Mouse (Mus musculus) heart, embryonic 12.5 days (tissue): ENCODE data around the gene Styxl1. TPM values are rescaled to one million over a fixed set of nuclear protein-coding genes. Genes with fewer than 3 reads are reported as not detected.

Source experiments
- ATAC-seq: fragments of 200-750 bp; cut with Nextera tagmentation; 2 replicates; pipeline ENCODE4 v1.8.0; 2017; ENCODE audit warnings: moderate TSS enrichment, moderate library complexity; ENCODE audit not compliant: insufficient number of reproducible peaks, low FRiP score
- H3K27ac ChIP-seq: fragments of 300-500 bp; sonication (generic); 2 replicates; pipeline ENCODE4 v1.5.1; 2016; ENCODE audit warnings: mild to moderate bottlenecking, moderate library complexity; ENCODE audit not compliant: poor library complexity, severe bottlenecking
- H3K27me3 ChIP-seq: fragments of 300-500 bp; sonication (generic); replicated peaks from 2 replicates; pipeline ENCODE4 v1.6.1; 2016; ENCODE audit warnings: mild to moderate bottlenecking, moderate library complexity
- H3K36me3 ChIP-seq: fragments of 300-500 bp; sonication (generic); 2 replicates; pipeline ENCODE4 v1.6.1; 2016; ENCODE audit warnings: mild to moderate bottlenecking, moderate library complexity
- H3K4me1 ChIP-seq: fragments of 300-500 bp; sonication (generic); replicated peaks from 2 replicates; pipeline ENCODE4 v1.6.1; 2016; ENCODE audit warnings: mild to moderate bottlenecking
- H3K4me2 ChIP-seq: fragments of 300-500 bp; sonication (generic); 2 replicates; pipeline ENCODE4 v1.6.1; 2016; ENCODE audit warnings: mild to moderate bottlenecking, moderate library complexity
- H3K4me3 ChIP-seq: fragments of 300-500 bp; sonication (generic); 2 replicates; pipeline ENCODE4 v1.5.1; 2016; ENCODE audit warnings: mild to moderate bottlenecking
- H3K9ac ChIP-seq: fragments of 300-500 bp; sonication (generic); 2 replicates; pipeline ENCODE4 v1.6.1; 2016; ENCODE audit warnings: mild to moderate bottlenecking, moderate library complexity
- H3K9me3 ChIP-seq: fragments of 300-500 bp; sonication (generic); replicated peaks from 2 replicates; pipeline ENCODE4 v1.6.1; 2016; ENCODE audit warnings: mild to moderate bottlenecking, moderate library complexity
- WGBS: fragments of 180-500 bp; shearing (Covaris S2); methylation state at CpG from one replicate; pipeline ENCODE4 v1.1.7; 2016; 5-methylcytosine and 5-hydroxymethylcytosine counted together
- polyA plus RNA-seq: library from polyadenylated mRNA; unstranded; fragments of >200 nt; fragmentation: Nextera tagmentation; extraction: Ambion mirVana; gene quantifications from 2 replicates; pipeline ENCODE4 v1.2.1, GENCODE M21; 2016

Gene Styxl1
- polyA plus RNA-seq, 1 experiment from 2014 or later, result not detected

DNA sequence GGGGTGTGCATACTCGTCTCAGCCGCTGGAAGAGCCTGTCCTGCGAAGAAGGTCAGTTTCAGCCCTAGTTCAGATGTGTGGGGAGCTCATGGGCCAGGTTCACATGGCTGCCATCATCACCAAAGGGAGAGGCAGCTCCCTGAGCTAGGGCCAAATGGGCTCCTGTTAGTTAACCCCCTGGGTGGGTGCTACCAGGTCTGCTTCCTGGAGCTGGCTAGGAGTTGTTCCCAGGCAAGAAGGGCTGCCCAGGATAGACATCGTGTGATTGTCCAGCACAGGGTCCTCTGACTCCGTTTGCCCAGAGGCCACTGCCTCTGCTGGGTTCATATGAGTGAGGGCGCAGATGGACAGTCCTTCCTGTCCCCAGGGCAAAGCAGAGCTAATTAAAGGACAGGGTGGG is 52.2 kb downstream of the Styxl1 start:
- 0 out of 2 replicates have a peak overlapping the region, but pooled peaks have one; percentile 46 for H3K9ac ChIP-seq
- WGBS, result 48% methylated on average over 6 of the region's 6 CpGs
- peak overlapping the region; percentile 49 for H3K4me2 ChIP-seq
- H3K36me3 ChIP-seq, result peaks cover 20% of the 10 kb centered on the region
- no peak for ATAC-seq
- peak overlapping the region; percentile 34; the same call in 1 of the 2 replicates for H3K27ac ChIP-seq
- H3K9me3 ChIP-seq, result no peaks in the 10 kb centered on the region
- no peak overlapping the region for H3K4me3 ChIP-seq
- H3K4me1 ChIP-seq, result peaks cover 59% of the 10 kb centered on the region
- H3K27me3 ChIP-seq, result no peaks in the 10 kb centered on the region

DNA sequence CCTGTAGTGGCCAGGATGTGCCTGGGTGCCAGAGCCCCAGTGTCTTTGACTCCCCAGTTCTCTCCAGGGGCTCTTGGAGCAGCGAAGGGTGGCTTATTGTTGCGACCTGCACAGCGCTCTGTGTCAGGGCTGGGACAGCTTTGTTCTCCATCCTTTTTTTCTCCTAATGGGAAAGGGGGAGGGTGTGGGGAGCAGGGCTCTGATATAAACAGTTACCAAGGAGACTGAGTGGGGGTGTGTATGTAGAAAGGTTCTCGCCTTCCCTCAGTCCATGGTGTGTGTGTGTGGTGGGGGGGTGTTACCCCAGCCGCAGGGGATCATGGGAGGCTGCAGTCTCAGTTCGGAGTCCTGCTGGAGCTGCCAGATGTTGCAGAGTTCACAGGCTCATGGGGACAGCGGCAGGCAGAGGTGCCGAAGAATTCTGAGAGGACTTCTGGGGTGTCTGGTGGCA is 52.8 kb downstream of the Styxl1 start:
- H3K4me3 ChIP-seq, result no peak overlapping the region
- H3K36me3 ChIP-seq, result peaks cover 14% of the 10 kb centered on the region
- H3K27ac ChIP-seq, result peak overlapping the region; percentile 34
- H3K9me3 ChIP-seq, result no peaks in the 10 kb centered on the region
- peaks cover 59% of the 10 kb centered on the region for H3K4me1 ChIP-seq
- ATAC-seq, result 0 out of 2 replicates have a peak, but pooled peaks have one; percentile 37
- H3K4me2 ChIP-seq, result peak overlapping the region; percentile 49
- 25% methylated on average over 8 of the region's 8 CpGs for WGBS
- no peaks in the 10 kb centered on the region for H3K27me3 ChIP-seq
- H3K9ac ChIP-seq, result 0 out of 2 replicates have a peak overlapping the region, but pooled peaks have one; percentile 46

DNA sequence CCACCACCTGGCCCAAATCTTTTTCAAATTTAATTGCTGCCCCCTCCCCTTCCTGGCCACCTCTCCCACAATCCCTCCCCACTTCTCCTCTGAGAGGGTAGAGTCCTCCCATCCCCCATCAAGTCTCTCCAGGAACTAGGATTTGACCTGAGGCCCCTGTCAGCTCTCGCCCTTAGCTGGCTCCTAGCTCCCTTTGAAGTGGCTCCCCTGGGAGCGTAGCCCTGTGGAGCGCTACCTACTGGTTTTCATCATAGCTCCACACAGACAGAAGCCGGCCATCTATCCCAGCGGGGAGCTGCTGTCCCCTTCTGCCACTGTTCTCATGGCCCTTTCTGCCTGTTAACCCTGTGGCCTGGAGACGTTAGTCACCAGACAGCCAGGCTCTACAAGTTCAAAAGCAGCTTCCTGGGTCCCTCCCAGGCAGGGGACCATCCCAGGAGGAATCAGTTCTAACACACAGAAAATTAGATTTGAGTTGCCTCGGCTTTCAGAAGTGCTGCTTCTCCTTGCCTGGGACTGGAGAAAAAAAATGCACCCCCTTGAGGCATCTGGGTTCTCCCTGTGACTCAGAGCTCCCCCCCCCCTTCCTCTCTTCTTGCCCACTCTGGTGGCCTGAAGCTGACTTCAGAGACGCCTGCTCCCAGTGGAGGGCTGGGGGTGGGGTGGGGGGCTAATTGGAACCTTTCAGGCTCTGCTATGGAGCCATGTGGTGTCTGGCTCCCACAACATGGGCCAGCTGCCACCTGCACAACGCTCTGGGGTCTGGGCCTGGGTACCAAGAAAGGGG is 53.5 kb downstream of the Styxl1 start:
- no peak overlapping the region for H3K4me3 ChIP-seq
- H3K9ac ChIP-seq, result 0 out of 2 replicates have a peak overlapping the region, but pooled peaks have one; percentile 15
- peaks cover 7% of the 10 kb centered on the region for H3K36me3 ChIP-seq
- 17% methylated on average over 9 of the region's 9 CpGs for WGBS
- peak; percentile 16; the same call in 1 of the 2 replicates for ATAC-seq
- no peaks in the 10 kb centered on the region for H3K27me3 ChIP-seq
- no peaks in the 10 kb centered on the region for H3K9me3 ChIP-seq
- H3K4me1 ChIP-seq, result peaks cover 59% of the 10 kb centered on the region
- peak overlapping the region; percentile 34 for H3K27ac ChIP-seq
- peak overlapping the region; percentile 49 for H3K4me2 ChIP-seq

DNA sequence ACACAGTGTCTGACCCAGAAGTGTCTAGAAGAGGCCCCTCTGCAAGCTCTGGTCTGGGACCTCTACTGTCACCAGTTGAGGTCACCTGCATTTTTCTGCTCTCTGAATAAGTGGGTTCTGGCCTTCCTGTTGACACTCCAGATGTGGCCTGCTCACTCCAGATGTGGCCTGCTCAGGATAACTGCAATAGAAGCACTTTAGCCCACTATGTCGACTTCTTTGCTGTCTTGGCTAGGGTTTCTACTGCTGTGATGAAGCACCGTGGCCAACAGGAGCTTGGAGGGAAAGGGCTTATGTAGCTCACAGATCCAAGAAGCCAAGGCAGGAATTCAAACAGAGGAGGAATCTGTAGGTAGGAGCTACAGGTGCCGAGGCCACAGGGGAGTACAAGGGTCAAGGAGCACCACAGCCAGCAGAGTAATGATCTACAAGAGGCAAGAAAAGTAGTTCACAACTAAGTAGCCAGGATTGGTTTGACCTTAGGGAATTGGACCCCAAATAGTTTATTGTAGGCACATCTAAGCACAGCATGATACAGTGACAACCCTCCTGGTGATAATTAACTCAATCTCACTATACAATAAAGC is 54.9 kb downstream of the Styxl1 start:
- Histone ChIP-seq H3K4me3 (no peak overlapping the region), H3K27ac (no peak overlapping the region), H3K4me1 (peaks cover 59% of the 10 kb centered on the region), H3K9me3 (no peaks in the 10 kb centered on the region), H3K9ac (no peak overlapping the region), H3K27me3 (no peaks in the 10 kb centered on the region), H3K36me3 (peaks cover 7% of the 10 kb centered on the region; the same call in 1 of the 2 replicates), H3K4me2 (no peak overlapping the region)
- 57% methylated on average over 3 of the region's 3 CpGs for WGBS
- ATAC-seq, result no peak

DNA sequence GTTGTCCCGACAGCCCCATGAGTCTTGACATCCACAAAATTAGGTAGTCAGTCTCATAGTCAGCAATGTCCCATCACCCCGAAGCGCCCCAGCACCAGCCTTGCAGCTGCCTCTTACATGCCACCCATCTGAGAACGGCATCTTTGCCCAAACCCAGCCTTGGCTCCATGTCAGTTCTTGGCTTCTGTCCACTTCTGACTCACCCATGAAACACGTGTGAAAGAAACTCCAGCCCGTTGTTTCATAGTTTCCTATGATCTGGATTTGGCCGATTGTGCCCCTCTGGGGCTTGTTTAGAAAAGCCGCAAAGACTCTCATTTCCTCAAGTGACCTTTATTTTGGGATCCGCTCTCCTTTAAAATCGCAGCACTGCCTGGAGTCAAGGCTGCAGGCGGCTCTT is 56.1 kb downstream of the Styxl1 start:
- no peak overlapping the region for H3K9ac ChIP-seq
- no peak overlapping the region for H3K4me3 ChIP-seq
- H3K36me3 ChIP-seq, result peaks cover 13% of the 10 kb centered on the region
- 0 out of 2 replicates have a peak overlapping the region, but pooled peaks have one; percentile 2 for H3K4me2 ChIP-seq
- no peak overlapping the region; the same call in 1 of the 2 replicates for H3K27ac ChIP-seq
- peaks cover 51% of the 10 kb centered on the region for H3K4me1 ChIP-seq
- ATAC-seq, result no peak
- H3K27me3 ChIP-seq, result no peaks in the 10 kb centered on the region
- WGBS, result 58% methylated on average over 11 of the region's 11 CpGs
- H3K9me3 ChIP-seq, result no peaks in the 10 kb centered on the region

DNA sequence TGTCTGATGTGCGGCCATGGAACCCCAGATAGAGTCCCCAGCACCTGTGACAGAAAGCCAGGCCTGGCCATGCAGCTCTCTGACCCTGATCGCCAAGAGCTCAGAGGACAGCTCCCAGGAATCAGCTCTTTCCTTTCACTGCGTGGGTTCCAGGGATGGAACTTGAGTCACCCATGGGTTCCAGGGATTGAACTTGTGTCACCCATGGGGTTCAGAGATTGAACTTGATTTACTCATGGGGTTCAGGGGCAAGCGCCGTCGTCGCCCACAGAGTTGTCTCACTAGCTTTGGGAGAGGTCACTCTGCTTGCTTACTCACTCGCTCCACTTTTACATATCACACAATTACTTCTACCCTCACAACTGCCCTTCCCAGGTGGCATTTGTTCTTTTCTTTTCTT is 57.1 kb downstream of the Styxl1 start:
- Histone ChIP-seq H3K27me3 (no peaks in the 10 kb centered on the region), H3K9me3 (no peaks in the 10 kb centered on the region), H3K36me3 (peaks cover 23% of the 10 kb centered on the region), H3K4me1 (peaks cover 41% of the 10 kb centered on the region), H3K4me3 (no peak overlapping the region), H3K27ac (no peak overlapping the region), H3K9ac (no peak overlapping the region), H3K4me2 (no peak overlapping the region)
- no peak for ATAC-seq
- WGBS, result 93% methylated on average over 8 of the region's 8 CpGs

DNA sequence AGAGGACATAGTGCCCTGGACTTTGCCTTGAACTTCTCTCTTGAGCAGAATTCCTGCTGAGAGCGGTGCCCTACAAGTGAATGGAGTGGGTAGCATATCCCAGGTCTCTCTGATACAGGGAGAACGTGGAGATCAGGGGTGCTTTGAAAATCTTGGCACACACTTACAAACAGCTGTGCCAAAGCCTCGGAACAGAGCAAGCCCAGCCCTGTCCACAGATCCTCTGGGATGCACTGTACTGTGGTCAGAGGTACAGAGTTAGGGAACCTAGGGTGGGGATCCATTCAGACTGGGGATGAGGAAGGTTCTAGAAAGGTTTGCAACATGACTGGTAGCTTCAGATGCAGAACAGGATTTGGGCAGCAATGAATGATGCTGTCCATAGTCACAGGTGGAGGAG is 58.1 kb downstream of the Styxl1 start:
- H3K36me3 ChIP-seq, result peaks cover 28% of the 10 kb centered on the region

DNA sequence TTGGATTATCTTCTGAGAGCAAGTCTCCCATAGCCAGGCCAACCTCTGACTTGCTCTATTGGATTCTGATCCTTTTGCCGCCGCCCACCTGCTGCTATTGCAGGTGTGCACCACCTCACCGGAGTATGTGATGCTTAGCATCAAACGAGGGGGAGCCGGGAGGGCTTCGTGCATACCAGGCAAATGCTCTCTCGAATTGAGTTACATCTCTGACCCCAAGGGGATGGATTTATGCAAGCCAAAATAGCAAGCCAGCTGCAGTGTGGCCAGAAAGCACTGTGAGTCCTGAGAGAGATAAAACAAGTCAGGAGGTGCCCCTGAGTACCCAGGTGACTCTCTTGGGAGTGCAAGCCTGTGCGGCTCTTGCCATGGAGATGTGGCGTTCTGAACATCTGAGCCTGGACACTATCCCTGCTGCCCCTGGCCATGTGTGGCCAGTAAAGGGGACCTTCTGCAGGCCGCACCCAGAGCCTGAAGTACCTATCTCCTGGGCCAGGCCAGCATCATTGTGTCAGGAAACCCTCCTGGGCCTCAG is 58.5 kb downstream of the Styxl1 start:
- no peak overlapping the region for H3K27ac ChIP-seq
- 83% methylated on average over 10 of the region's 10 CpGs for WGBS
- ATAC-seq, result no peak

More for the DNA sequence above, 58.1 kb downstream of the Styxl1 start:
- no peak overlapping the region for H3K27ac ChIP-seq
- no peak overlapping the region for H3K4me3 ChIP-seq
- H3K4me2 ChIP-seq, result no peak overlapping the region
- H3K4me1 ChIP-seq, result peaks cover 31% of the 10 kb centered on the region
- no peaks in the 10 kb centered on the region for H3K9me3 ChIP-seq
- 71% methylated on average over 3 of the region's 3 CpGs for WGBS
- H3K27me3 ChIP-seq, result no peaks in the 10 kb centered on the region
- H3K9ac ChIP-seq, result no peak overlapping the region
- ATAC-seq, result no peak

DNA sequence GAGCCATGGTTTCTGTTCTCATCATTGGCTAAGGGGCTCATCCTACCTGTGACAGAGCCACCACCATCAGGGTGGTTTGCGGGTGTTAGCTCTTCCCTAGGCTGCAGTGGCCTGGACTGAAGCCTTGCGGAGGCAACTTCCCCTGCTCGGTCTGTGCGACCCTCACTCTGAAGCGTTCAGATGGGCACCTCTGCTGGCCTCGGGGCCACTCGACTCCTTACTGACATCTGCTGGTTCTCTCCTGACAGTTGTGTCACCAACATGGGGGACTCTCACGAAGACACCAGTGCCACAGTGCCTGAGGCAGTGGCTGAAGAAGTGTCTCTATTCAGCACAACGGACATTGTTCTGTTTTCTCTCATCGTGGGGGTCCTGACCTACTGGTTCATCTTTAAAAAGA is 62.6 kb downstream of the Styxl1 start:
- no peak for ATAC-seq
- H3K27ac ChIP-seq, result no peak overlapping the region

More for the DNA sequence above, 58.5 kb downstream of the Styxl1 start:
- peaks cover 27% of the 10 kb centered on the region for H3K4me1 ChIP-seq
- peaks cover 28% of the 10 kb centered on the region for H3K36me3 ChIP-seq
- no peaks in the 10 kb centered on the region for H3K27me3 ChIP-seq
- no peaks in the 10 kb centered on the region for H3K9me3 ChIP-seq
- H3K4me2 ChIP-seq, result no peak overlapping the region
- no peak overlapping the region for H3K4me3 ChIP-seq
- no peak overlapping the region for H3K9ac ChIP-seq

DNA sequence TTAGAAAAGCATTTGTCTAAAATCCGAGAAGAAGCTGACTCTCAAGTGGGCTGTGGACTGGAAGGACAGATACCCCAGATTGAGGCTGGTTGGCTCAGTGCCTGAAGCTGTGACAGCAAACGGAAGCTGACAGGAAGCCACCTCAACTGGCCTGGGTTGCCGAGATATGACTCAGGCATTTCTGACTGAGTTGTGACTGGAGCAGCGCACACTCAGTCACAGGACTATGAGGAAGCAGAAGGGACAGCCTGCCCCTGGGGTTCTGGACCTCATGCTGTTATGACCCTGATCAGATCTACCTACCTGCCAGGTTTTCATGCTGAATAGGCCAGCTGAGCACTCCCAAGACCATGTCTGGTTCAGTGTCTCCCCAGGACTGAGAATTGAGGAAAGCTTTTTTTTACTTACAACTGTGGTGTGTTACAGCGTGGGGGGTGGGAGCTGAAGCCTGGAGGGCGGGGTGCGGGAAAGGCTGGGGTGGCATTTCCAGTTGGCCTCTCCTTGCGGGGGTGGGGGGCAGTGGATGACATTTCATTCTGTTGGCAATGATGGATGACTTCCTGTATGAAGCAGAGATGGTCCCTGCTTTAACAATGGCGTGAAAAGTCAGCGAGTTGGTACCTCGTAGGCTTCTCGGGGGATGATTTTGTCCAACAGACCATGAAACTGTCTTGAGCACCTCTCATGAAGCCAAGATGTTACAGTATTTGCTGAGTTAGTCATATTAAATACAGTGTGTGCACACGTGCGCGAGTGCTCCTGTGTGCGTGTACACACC is 64.6 kb downstream of the Styxl1 start:
- 48% methylated on average over 16 of the region's 16 CpGs for WGBS
- Histone ChIP-seq H3K4me1 (peaks cover 29% of the 10 kb centered on the region), H3K4me3 (no peak overlapping the region), H3K9ac (no peak overlapping the region), H3K4me2 (peak overlapping the region; percentile 24), H3K27me3 (no peaks in the 10 kb centered on the region), H3K9me3 (0 out of 2 replicates have a peak, but pooled peaks cover 4% of the 10 kb centered on the region), H3K27ac (peak overlapping the region; percentile 46), H3K36me3 (peaks cover 30% of the 10 kb centered on the region)
- ATAC-seq, result peak; percentile 80

More for the DNA sequence above, 62.6 kb downstream of the Styxl1 start:
- Histone ChIP-seq H3K4me3 (no peak overlapping the region), H3K9ac (no peak overlapping the region), H3K4me1 (peaks cover 28% of the 10 kb centered on the region), H3K36me3 (peaks cover 28% of the 10 kb centered on the region), H3K4me2 (no peak overlapping the region), H3K27me3 (no peaks in the 10 kb centered on the region), H3K9me3 (no peaks in the 10 kb centered on the region)
- 44% methylated on average over 10 of the region's 10 CpGs for WGBS
